Mouse (Mus musculus): ENCODE measurements at regions not wholly inside any gene's neighbourhood (a gene's known extent, or its start where the extent isn't known, plus 50 kb on each side); places are given as distances from the start of the nearest gene placed in this dataset.

GRCm38 (mm10) chr2:8562948-8563347 lies 1053.6 kb upstream of the Celf2 start:
- Histone ChIP-seq H3K36me3 (ENCODE audit: control insufficient read depth, insufficient read depth, low read length) (no peaks in the 10 kb centered on the region), H3K27me3 (ENCODE audit: control insufficient read depth, insufficient read depth, low read depth, low read length) (no peaks in the 10 kb centered on the region), H3K4me3 (ENCODE audit: low read depth, low read length) (no peak overlapping the region), H3K9ac (ENCODE audit: low read depth, low read length) (no peak overlapping the region), H3K4me2 (ENCODE audit: low read length) (no peak overlapping the region), H3K9me3 (replicated peaks; ENCODE audit: control insufficient read depth, low read length, poor library complexity, severe bottlenecking) (no peaks in the 10 kb centered on the region), H3K4me1 (ENCODE audit: control insufficient read depth, insufficient read depth, low read length) (no peaks in the 10 kb centered on the region), H3K27ac (ENCODE audit: low read length) (no peak overlapping the region)
- ATAC-seq: no peak
- 88% methylated on average over 6 of the region's 6 CpGs for WGBS

DNA sequence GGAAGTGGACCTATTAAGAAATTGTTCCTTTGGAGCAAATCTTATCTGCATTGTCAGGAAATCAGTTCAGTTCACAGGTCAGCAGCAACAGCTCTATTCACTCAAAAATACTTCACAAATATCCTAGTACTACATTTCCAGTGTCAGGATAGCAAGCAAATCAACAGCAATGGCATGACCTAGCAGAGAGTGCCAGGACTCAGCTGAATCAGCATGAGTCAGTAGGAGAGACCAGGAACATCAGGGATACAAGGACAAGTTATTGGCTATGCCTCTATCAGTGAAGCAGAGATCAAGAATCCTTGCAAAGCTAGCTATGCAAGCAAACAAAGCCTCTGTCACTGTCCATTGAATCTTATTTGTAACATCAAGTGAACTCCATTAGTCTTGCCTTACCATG lies 1036.8 kb upstream of the Celf2 start:
- Histone ChIP-seq H3K4me1 (ENCODE audit: control insufficient read depth, insufficient read depth, low read length) (no peaks in the 10 kb centered on the region), H3K4me3 (ENCODE audit: low read depth, low read length) (no peak overlapping the region), H3K27me3 (ENCODE audit: control insufficient read depth, insufficient read depth, low read depth, low read length) (no peaks in the 10 kb centered on the region), H3K4me2 (ENCODE audit: low read length) (no peak overlapping the region), H3K27ac (ENCODE audit: low read length) (no peak overlapping the region), H3K9ac (ENCODE audit: low read depth, low read length) (no peak overlapping the region), H3K36me3 (ENCODE audit: control insufficient read depth, insufficient read depth, low read length) (no peaks in the 10 kb centered on the region), H3K9me3 (replicated peaks; ENCODE audit: control insufficient read depth, low read length, poor library complexity, severe bottlenecking) (no peaks in the 10 kb centered on the region)
- ATAC-seq: no peak

- H3K4me3 ChIP-seq (ENCODE audit: low read depth, low read length): no peak overlapping the region
- no peaks in the 10 kb centered on the region for H3K27me3 ChIP-seq (ENCODE audit: control insufficient read depth, insufficient read depth, low read depth, low read length)
- no peaks in the 10 kb centered on the region for H3K9me3 ChIP-seq (replicated peaks; ENCODE audit: control insufficient read depth, low read length, poor library complexity, severe bottlenecking)
- peaks cover 2% of the 10 kb centered on the region; the same call in 1 of the 2 replicates for H3K4me1 ChIP-seq (ENCODE audit: control insufficient read depth, insufficient read depth, low read length)
- no peak for ATAC-seq
- no peaks in the 10 kb centered on the region for H3K36me3 ChIP-seq (ENCODE audit: control insufficient read depth, insufficient read depth, low read length)
- WGBS: 5% methylated on average over 1 of the region's 1 CpGs
- no peak overlapping the region for H3K27ac ChIP-seq (ENCODE audit: low read length)
- H3K4me2 ChIP-seq (ENCODE audit: low read length): no peak overlapping the region
- no peak overlapping the region for H3K9ac ChIP-seq (ENCODE audit: low read depth, low read length)
These were observed 1027.5 kb upstream of the Celf2 start for GRCm38 (mm10) chr2:8536842-8537241.

GRCm38 (mm10) chr2:8498466-8498865 lies 989.1 kb upstream of the Celf2 start:
- Histone ChIP-seq H3K4me3 (ENCODE audit: low read depth, low read length) (no peak overlapping the region), H3K4me1 (ENCODE audit: control insufficient read depth, insufficient read depth, low read length) (no peaks in the 10 kb centered on the region), H3K9me3 (replicated peaks; ENCODE audit: control insufficient read depth, low read length, poor library complexity, severe bottlenecking) (no peaks in the 10 kb centered on the region; the same call in 1 of the 2 replicates), H3K36me3 (ENCODE audit: control insufficient read depth, insufficient read depth, low read length) (no peaks in the 10 kb centered on the region), H3K4me2 (ENCODE audit: low read length) (no peak overlapping the region), H3K9ac (ENCODE audit: low read depth, low read length) (no peak overlapping the region), H3K27me3 (ENCODE audit: control insufficient read depth, insufficient read depth, low read depth, low read length) (no peaks in the 10 kb centered on the region), H3K27ac (ENCODE audit: low read length) (no peak overlapping the region)
- ATAC-seq: no peak
- WGBS: 3% methylated on average over 1 of the region's 1 CpGs

DNA sequence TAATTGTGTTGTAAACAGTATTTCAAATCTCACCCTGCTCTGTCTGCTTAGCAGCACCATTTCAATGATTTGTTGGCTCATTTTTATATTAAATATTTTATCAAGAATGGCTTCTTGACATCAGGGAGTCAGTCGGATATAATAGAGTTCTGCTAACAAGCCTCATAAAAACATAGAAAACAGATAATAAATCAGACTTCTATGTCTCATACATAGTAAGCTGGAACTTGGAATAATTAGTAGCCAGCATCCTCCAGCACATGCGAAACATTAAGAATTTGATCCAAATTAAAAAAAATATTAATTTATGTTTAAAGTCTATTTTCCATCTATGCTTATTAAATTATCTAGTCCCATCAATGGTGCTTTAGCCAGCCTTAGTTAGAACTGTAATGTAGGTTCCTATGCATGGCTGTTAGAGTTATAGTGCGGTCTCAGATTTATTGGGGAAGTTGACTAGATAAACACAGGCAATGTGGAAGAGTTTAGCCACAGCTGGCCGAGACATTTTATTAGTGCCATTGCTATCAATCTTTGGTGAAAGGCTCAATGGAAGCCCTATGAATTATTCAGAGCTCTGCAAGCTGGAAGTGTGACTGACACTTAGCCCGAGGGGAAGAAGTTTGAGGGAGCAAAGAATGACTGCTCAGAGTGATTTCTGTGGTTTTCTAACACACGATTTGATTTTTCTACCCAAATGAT lies 968.6 kb upstream of the Celf2 start:
- ATAC-seq: peak; percentile 39
- no peak overlapping the region for H3K9ac ChIP-seq (ENCODE audit: low read depth, low read length)
- H3K27me3 ChIP-seq (ENCODE audit: control insufficient read depth, insufficient read depth, low read depth, low read length): no peaks in the 10 kb centered on the region
- WGBS: 47% methylated on average over 6 of the region's 6 CpGs
- no peaks in the 10 kb centered on the region for H3K9me3 ChIP-seq (replicated peaks; ENCODE audit: control insufficient read depth, low read length, poor library complexity, severe bottlenecking)
- H3K36me3 ChIP-seq (ENCODE audit: control insufficient read depth, insufficient read depth, low read length): no peaks in the 10 kb centered on the region
- H3K27ac ChIP-seq (ENCODE audit: low read length): no peak overlapping the region
- no peak overlapping the region for H3K4me2 ChIP-seq (ENCODE audit: low read length)
- H3K4me3 ChIP-seq (ENCODE audit: low read depth, low read length): no peak overlapping the region
- H3K4me1 ChIP-seq (ENCODE audit: control insufficient read depth, insufficient read depth, low read length): no peaks in the 10 kb centered on the region; the same call in 1 of the 2 replicates

GRCm38 (mm10) chr2:8470546-8470945 lies 961.2 kb upstream of the Celf2 start:
- H3K27ac ChIP-seq (ENCODE audit: low read length): no peak overlapping the region

GRCm38 (mm10) chr2:8468989-8469388 lies 959.6 kb upstream of the Celf2 start:
- Histone ChIP-seq H3K9me3 (replicated peaks; ENCODE audit: control insufficient read depth, low read length, poor library complexity, severe bottlenecking) (no peaks in the 10 kb centered on the region), H3K27me3 (ENCODE audit: control insufficient read depth, insufficient read depth, low read depth, low read length) (no peaks in the 10 kb centered on the region), H3K4me3 (ENCODE audit: low read depth, low read length) (no peak overlapping the region), H3K4me2 (ENCODE audit: low read length) (no peak overlapping the region), H3K36me3 (ENCODE audit: control insufficient read depth, insufficient read depth, low read length) (no peaks in the 10 kb centered on the region), H3K4me1 (ENCODE audit: control insufficient read depth, insufficient read depth, low read length) (no peaks in the 10 kb centered on the region), H3K9ac (ENCODE audit: low read depth, low read length) (no peak overlapping the region), H3K27ac (ENCODE audit: low read length) (no peak overlapping the region)
- ATAC-seq: no peak
- 45% methylated on average over 2 of the region's 2 CpGs for WGBS

More at GRCm38 (mm10) chr2:8470546-8470945, 961.2 kb upstream of the Celf2 start:
- Histone ChIP-seq H3K4me3 (ENCODE audit: low read depth, low read length) (no peak overlapping the region), H3K9ac (ENCODE audit: low read depth, low read length) (no peak overlapping the region), H3K4me2 (ENCODE audit: low read length) (no peak overlapping the region), H3K9me3 (replicated peaks; ENCODE audit: control insufficient read depth, low read length, poor library complexity, severe bottlenecking) (no peaks in the 10 kb centered on the region), H3K36me3 (ENCODE audit: control insufficient read depth, insufficient read depth, low read length) (no peaks in the 10 kb centered on the region), H3K4me1 (ENCODE audit: control insufficient read depth, insufficient read depth, low read length) (no peaks in the 10 kb centered on the region), H3K27me3 (ENCODE audit: control insufficient read depth, insufficient read depth, low read depth, low read length) (no peaks in the 10 kb centered on the region)
- whole genome bisulfite sequencing: 63% methylated on average over 1 of the region's 1 CpGs
- no peak for ATAC-seq

DNA sequence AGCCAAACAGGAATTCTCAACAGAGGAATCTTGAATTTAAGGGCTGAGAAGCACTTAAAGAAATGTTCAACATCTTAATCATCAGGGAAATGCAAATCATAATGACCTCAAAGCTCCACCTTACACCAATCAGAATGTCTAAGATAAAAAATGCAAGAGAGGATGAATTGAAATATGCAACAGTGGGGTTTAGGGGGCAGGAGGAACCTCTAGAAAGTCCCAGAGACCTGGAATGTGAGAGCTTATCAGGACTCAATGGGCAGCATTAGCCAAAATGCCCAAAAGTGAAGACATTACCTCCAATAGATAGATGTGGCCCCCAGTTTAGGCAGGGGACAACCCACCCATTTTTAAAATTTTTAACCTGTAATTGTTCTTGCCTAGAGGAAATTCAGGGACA lies 959.0 kb upstream of the Celf2 start:
- Histone ChIP-seq H3K9ac (ENCODE audit: low read depth, low read length) (no peak overlapping the region), H3K27ac (ENCODE audit: low read length) (no peak overlapping the region), H3K4me2 (ENCODE audit: low read length) (no peak overlapping the region), H3K36me3 (ENCODE audit: control insufficient read depth, insufficient read depth, low read length) (no peaks in the 10 kb centered on the region), H3K9me3 (replicated peaks; ENCODE audit: control insufficient read depth, low read length, poor library complexity, severe bottlenecking) (no peaks in the 10 kb centered on the region), H3K4me1 (ENCODE audit: control insufficient read depth, insufficient read depth, low read length) (no peaks in the 10 kb centered on the region), H3K4me3 (ENCODE audit: low read depth, low read length) (no peak overlapping the region), H3K27me3 (ENCODE audit: control insufficient read depth, insufficient read depth, low read depth, low read length) (no peaks in the 10 kb centered on the region)
- no peak for ATAC-seq

- no peaks in the 10 kb centered on the region for H3K4me1 ChIP-seq (ENCODE audit: control insufficient read depth, insufficient read depth, low read length)
- no peaks in the 10 kb centered on the region for H3K36me3 ChIP-seq (ENCODE audit: control insufficient read depth, insufficient read depth, low read length)
- no peaks in the 10 kb centered on the region for H3K27me3 ChIP-seq (ENCODE audit: control insufficient read depth, insufficient read depth, low read depth, low read length)
- H3K9ac ChIP-seq (ENCODE audit: low read depth, low read length): no peak overlapping the region
- H3K9me3 ChIP-seq (replicated peaks; ENCODE audit: control insufficient read depth, low read length, poor library complexity, severe bottlenecking): no peaks in the 10 kb centered on the region
- peak; percentile 45; the same call in 1 of the 2 replicates for ATAC-seq
- no peak overlapping the region for H3K27ac ChIP-seq (ENCODE audit: low read length)
- no peak overlapping the region for H3K4me2 ChIP-seq (ENCODE audit: low read length)
- WGBS: 18% methylated on average over 2 of the region's 2 CpGs
- H3K4me3 ChIP-seq (ENCODE audit: low read depth, low read length): no peak overlapping the region
These were observed 958.3 kb upstream of the Celf2 start for GRCm38 (mm10) chr2:8467531-8468203.

Data from midbrain, embryonic 16.5 days (tissue).